In genomic region chr3:146353961-146354360, GRCm38 (mm10) we compare ENCODE assay signal across 18 mouse cellular contexts.
"Had no signal": no experiment of that assay in that cellular context is flagged by ENCODE, and none has a peak within 500 bp of the region (broad histone marks: within the 10 kb centered on the region; RNA-seq: fewer than 3 reads in every experiment).

No protein-coding gene starts in this region.

- H3K9ac ChIP-seq: liver, postnatal 0 days; lung, embryonic 15.5 days; midbrain, embryonic 12.5 days; neural tube, embryonic 12.5 days; stomach, embryonic 15.5 days had no signal

- H3K4me1 ChIP-seq: lung, embryonic 15.5 days; midbrain, embryonic 12.5 days; neural tube, embryonic 12.5 days; stomach, embryonic 15.5 days had no signal

- DNase-seq: liver, postnatal 0 days; lung, adult 2 months; lung, postnatal 14 days; lung, postnatal 36 days; midbrain, embryonic 14.5 days; right cerebral cortex, postnatal 14 days; thymus, adult 2 months; thymus, postnatal 25 days; thymus, postnatal 4 days had no signal

- H3K4me2 ChIP-seq: lung, embryonic 15.5 days; midbrain, embryonic 12.5 days; neural tube, embryonic 12.5 days; stomach, embryonic 15.5 days had no signal

- H3K27ac ChIP-seq: lung, embryonic 15.5 days; macrophage; midbrain, embryonic 12.5 days; neural tube, embryonic 12.5 days; stomach, embryonic 15.5 days; stomach, postnatal 0 days had no signal

- H3K27me3 ChIP-seq: lung, embryonic 15.5 days; midbrain, embryonic 12.5 days; neural tube, embryonic 12.5 days; stomach, embryonic 15.5 days had no signal

- H3K36me3 ChIP-seq: lung, embryonic 15.5 days; midbrain, embryonic 12.5 days; neural tube, embryonic 12.5 days; stomach, embryonic 15.5 days had no signal

- H3K9me3 ChIP-seq: lung, embryonic 15.5 days; midbrain, embryonic 12.5 days; neural tube, embryonic 12.5 days; stomach, embryonic 15.5 days had no signal

- ATAC-seq: liver, postnatal 0 days; lung, postnatal 0 days; midbrain, embryonic 16.5 days had no signal

- H3K4me3 ChIP-seq: lung, embryonic 15.5 days; megakaryocyte, embryonic 14.5 days; midbrain, embryonic 12.5 days; neural tube, embryonic 12.5 days; stomach, embryonic 15.5 days had no signal
